Mouse (Mus musculus): ENCODE data around the gene Hdgf. TPM values are rescaled to one million over a fixed set of nuclear protein-coding genes. Genes with fewer than 3 reads are reported as not detected.
"Not testable (repeated sequence)": the region's sequence is repeated elsewhere in the genome, so short reads cannot be mapped to it uniquely, and the experiment has no call there.

Hdgf gene
- total RNA-seq (2021) = 173 and 198 TPM in 2 replicates
- long read RNA-seq, transcript Hdgf-201 (6 exons, 2,245 nt) = major isoform, 274 of 352 reads
- long read RNA-seq, partial matches to known transcripts = 37 of 352 reads
- long read RNA-seq, other reads (novel, unspliced or antisense) = 41 of 352 reads

- DNase-seq = peak; percentile 94
These were observed at the start of gene Hdgf for GRCm38 (mm10) chr3:87905880-87906485. TSS of gene Hdgf (plus strand) at chr3:87906321.

GRCm38 (mm10) chr3:87857666-87858065 lies 48.5 kb upstream of the Hdgf start:
- DNase-seq = no peak

GRCm38 (mm10) chr3:87859813-87860212 lies 46.3 kb upstream of the Hdgf start:
- peak; percentile 41 for DNase-seq

- not testable (repeated sequence) for DNase-seq
These were observed 42.0 kb upstream of the Hdgf start for GRCm38 (mm10) chr3:87864111-87864510.

GRCm38 (mm10) chr3:87877730-87878129 lies 28.4 kb upstream of the Hdgf start:
- no peak for DNase-seq

GRCm38 (mm10) chr3:87884291-87884690 lies 21.8 kb upstream of the Hdgf start:
- no peak for DNase-seq

GRCm38 (mm10) chr3:87884708-87885251 lies 21.3 kb upstream of the Hdgf start:
- DNase-seq = peak; percentile 38

- peak; percentile 73 for DNase-seq
These were observed 20.7 kb upstream of the Hdgf start, which contains the start of gene Prcc for GRCm38 (mm10) chr3:87885281-87886003. TSS of gene Prcc (minus strand) at chr3:87885608.

GRCm38 (mm10) chr3:87886004-87886365 lies 20.1 kb upstream of the Hdgf start:
- DNase-seq = peak; percentile 37

- no peak for DNase-seq
These were observed 19.7 kb upstream of the Hdgf start for GRCm38 (mm10) chr3:87886416-87886815.

GRCm38 (mm10) chr3:87887400-87887799 lies 18.7 kb upstream of the Hdgf start:
- DNase-seq = not testable (repeated sequence)

- no peak for DNase-seq
These were observed 14.6 kb upstream of the Hdgf start for GRCm38 (mm10) chr3:87891481-87891880.

- no peak for DNase-seq
These were observed 12.7 kb upstream of the Hdgf start for GRCm38 (mm10) chr3:87893367-87893905.

GRCm38 (mm10) chr3:87899266-87899665 lies 6.9 kb upstream of the Hdgf start:
- DNase-seq = no peak

GRCm38 (mm10) chr3:87899776-87900175 lies 6.3 kb upstream of the Hdgf start:
- DNase-seq = no peak

- DNase-seq = no peak
These were observed 5.0 kb upstream of the Hdgf start for GRCm38 (mm10) chr3:87901036-87901624.

- not testable (repeated sequence) for DNase-seq
These were observed 4.2 kb upstream of the Hdgf start for GRCm38 (mm10) chr3:87901959-87902358.

- no peak for DNase-seq
These were observed 2.3 kb upstream of the Hdgf start for GRCm38 (mm10) chr3:87903821-87904220.

- peak; percentile 61 for DNase-seq
These were observed 470 bp downstream of the Hdgf start for GRCm38 (mm10) chr3:87906601-87906980.

- peak; percentile 39 for DNase-seq
These were observed 1.1 kb downstream of the Hdgf start for GRCm38 (mm10) chr3:87906981-87907857.

GRCm38 (mm10) chr3:87907906-87908305 lies 1.8 kb downstream of the Hdgf start:
- DNase-seq = no peak

- no peak for DNase-seq
These were observed 3.3 kb downstream of the Hdgf start for GRCm38 (mm10) chr3:87909381-87909780.

Measured in adrenal gland, postnatal 25 days (tissue).